Mouse (Mus musculus): ENCODE measurements around the gene Zfp346. TPM values are rescaled to one million over a fixed set of nuclear protein-coding genes. Genes with fewer than 3 reads are reported as not detected.

Gene Zfp346
- polyA plus RNA-seq, 1 experiment from 2014 or later: 14.3 TPM

DNA sequence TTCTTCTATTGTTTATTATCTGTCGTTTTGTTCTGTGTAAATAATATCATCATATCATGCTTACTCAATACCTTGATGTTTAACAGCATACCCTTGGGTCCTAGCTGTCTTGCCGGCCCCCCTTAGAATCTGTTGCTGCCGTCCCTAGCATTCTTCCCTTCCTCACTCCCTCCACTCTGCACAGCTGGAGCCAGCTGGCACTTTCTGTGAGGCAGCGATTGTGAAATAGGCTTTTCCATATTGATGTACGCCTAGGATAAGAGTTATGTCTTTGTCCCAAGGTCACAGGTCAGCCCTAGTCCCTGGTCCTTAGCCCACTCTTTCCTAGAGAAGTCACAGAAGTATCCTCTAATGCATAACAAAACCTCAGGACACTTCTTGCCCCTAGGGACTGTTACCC is 58.4 kb downstream of the Zfp346 start:
- peak; percentile 21; the same call in 1 of the 2 replicates for ATAC-seq
- H3K9ac ChIP-seq: no peak overlapping the region
- 0 out of 2 replicates have a peak, but pooled peaks cover 4% of the 10 kb centered on the region for H3K4me1 ChIP-seq (replicated peaks)
- no peak overlapping the region for H3K4me2 ChIP-seq (replicated peaks)
- H3K27me3 ChIP-seq (replicated peaks): no peaks in the 10 kb centered on the region
- H3K27ac ChIP-seq: no peak overlapping the region; the same call in 1 of the 2 replicates
- WGBS: 38% methylated on average over 5 of the region's 5 CpGs
- no peaks in the 10 kb centered on the region for H3K36me3 ChIP-seq
- no peaks in the 10 kb centered on the region for H3K9me3 ChIP-seq
- H3K4me3 ChIP-seq (replicated peaks): no peak overlapping the region

DNA sequence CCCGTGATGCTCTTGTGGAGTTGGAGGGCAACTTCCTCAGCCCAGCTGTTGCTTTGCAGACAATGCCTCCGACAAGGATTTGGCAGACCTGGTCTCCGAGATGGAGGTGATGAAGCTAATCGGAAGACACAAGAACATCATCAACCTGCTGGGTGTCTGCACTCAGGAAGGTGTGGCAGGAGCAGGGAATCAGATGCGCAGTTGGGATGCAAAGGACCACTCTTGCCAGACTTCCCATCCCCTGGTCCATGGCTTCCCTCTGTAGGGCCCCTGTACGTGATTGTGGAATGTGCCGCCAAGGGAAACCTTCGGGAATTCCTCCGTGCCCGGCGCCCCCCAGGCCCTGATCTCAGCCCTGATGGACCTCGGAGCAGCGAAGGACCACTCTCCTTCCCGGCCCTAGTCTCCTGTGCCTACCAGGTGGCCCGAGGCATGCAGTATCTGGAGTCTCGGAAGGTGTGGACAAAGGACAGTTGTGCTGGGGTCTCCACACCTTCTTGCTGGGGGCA is 60.8 kb downstream of the Zfp346 start:
- no peak for ATAC-seq
- Histone ChIP-seq H3K9ac (no peak overlapping the region), H3K4me1 (replicated peaks) (peaks cover 9% of the 10 kb centered on the region; the same call in 1 of the 2 replicates), H3K4me2 (replicated peaks) (no peak overlapping the region), H3K4me3 (replicated peaks) (no peak overlapping the region), H3K27me3 (replicated peaks) (no peaks in the 10 kb centered on the region), H3K36me3 (no peaks in the 10 kb centered on the region), H3K27ac (no peak overlapping the region), H3K9me3 (no peaks in the 10 kb centered on the region)
- 92% methylated on average over 16 of the region's 16 CpGs for WGBS

DNA sequence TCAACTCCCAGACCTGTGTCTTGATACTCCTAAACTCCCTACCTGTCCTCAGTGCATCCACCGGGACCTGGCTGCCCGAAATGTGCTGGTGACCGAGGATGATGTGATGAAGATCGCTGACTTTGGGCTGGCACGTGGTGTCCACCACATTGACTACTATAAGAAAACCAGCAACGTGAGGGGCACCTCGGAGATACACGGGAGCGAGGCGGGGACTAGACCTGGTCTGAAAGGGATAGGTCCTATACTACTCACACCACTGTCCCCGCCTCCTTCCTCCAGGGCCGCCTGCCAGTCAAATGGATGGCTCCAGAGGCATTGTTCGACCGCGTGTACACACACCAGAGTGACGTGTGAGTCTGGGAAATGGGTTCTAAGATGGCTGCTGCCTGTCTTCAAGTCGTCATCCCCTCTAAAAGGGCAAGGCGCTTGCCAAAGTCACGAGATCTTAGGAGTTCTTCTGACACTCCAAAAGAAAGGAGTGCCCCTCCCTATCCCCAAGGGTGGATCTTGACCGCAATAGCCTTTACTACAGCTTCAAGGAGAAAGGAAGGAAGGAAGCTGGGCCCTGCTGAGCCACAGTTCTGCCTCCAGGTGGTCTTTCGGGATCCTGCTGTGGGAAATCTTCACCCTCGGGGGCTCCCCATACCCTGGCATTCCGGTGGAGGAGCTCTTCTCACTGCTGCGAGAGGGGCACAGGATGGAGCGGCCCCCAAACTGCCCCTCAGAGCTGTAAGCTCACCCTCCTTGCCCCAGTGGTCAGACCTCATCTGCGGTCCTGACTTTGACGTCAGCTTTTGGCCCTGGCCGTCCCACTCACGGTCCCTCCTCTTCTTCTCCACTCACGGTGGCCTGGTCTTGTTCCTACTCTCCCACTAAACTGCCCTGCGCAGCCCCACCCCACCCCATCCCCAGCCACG is 62.0 kb downstream of the Zfp346 start:
- ATAC-seq: no peak
- WGBS: 84% methylated on average over 32 of the region's 32 CpGs
- Histone ChIP-seq H3K4me3 (replicated peaks) (no peak overlapping the region), H3K9me3 (no peaks in the 10 kb centered on the region), H3K4me2 (replicated peaks) (no peak overlapping the region), H3K36me3 (no peaks in the 10 kb centered on the region), H3K9ac (no peak overlapping the region), H3K27me3 (replicated peaks) (no peaks in the 10 kb centered on the region), H3K27ac (no peak overlapping the region), H3K4me1 (replicated peaks) (peaks cover 17% of the 10 kb centered on the region)

DNA sequence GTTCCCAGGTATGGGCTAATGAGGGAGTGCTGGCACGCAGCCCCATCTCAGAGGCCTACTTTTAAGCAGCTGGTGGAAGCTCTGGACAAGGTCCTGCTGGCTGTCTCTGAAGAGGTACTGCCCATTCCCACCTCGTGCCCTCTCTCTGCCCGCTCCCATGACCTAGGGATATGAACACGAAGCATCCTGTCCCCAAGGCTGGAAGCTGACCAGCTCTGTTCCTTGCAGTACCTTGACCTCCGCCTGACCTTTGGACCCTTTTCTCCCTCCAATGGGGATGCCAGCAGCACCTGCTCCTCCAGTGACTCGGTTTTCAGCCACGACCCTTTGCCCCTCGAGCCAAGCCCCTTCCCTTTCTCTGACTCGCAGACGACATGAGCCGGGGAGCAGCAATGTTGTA is 62.7 kb downstream of the Zfp346 start:
- H3K36me3 ChIP-seq: no peaks in the 10 kb centered on the region
- no peak overlapping the region for H3K4me3 ChIP-seq (replicated peaks)
- H3K9ac ChIP-seq: no peak overlapping the region
- H3K4me1 ChIP-seq (replicated peaks): peaks cover 23% of the 10 kb centered on the region
- H3K4me2 ChIP-seq (replicated peaks): no peak overlapping the region
- no peaks in the 10 kb centered on the region for H3K27me3 ChIP-seq (replicated peaks)
- no peaks in the 10 kb centered on the region for H3K9me3 ChIP-seq
- no peak overlapping the region for H3K27ac ChIP-seq
- no peak for ATAC-seq
- 81% methylated on average over 11 of the region's 11 CpGs for WGBS

DNA sequence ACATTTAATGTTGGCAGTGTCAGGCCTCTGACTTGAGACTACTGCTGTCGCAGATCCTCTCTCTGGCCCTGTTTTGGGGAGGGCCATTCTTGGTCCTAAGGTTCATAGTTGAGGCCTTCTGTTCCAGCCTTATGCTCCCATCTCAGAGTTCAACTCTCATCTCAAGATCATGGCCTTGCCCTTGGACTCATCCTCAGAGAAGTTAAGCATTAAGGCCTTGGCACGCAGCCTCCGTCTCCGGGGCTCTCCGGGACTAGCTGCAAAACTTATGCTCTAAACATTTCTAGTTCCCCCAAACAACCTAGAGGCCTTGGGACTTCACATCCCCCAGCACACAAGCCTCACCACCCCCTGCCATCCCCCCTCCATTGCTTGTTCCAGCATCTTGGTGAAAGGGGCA is 63.1 kb downstream of the Zfp346 start:
- ATAC-seq: no peak
- Histone ChIP-seq H3K27me3 (replicated peaks) (no peaks in the 10 kb centered on the region), H3K4me1 (replicated peaks) (peaks cover 23% of the 10 kb centered on the region), H3K9ac (no peak overlapping the region), H3K36me3 (no peaks in the 10 kb centered on the region), H3K4me2 (replicated peaks) (no peak overlapping the region), H3K4me3 (replicated peaks) (no peak overlapping the region), H3K27ac (peak overlapping the region; percentile 68; the same call in 1 of the 2 replicates), H3K9me3 (no peaks in the 10 kb centered on the region)
- 87% methylated on average over 5 of the region's 5 CpGs for WGBS

DNA sequence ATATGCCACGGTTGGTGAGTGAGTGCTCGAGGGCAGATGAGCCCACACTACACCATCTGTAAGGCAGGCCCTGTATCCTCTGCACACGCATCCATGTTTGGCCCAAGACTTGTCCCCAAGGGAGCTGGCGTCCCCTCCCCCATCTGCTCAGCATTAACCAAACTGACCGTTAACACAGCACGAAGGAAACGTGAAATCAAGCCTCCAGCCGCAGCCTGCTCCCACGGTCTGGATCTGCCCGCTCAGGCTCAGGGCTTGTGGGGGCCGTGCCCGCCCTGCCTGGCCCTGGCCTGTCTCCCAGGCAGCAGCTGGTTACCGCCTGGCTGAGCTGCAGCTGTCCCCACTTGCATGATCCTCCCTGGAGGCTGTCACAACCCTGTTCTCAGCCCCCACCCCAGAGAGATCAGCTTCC is 63.9 kb downstream of the Zfp346 start:
- Histone ChIP-seq H3K4me1 (replicated peaks) (peaks cover 23% of the 10 kb centered on the region), H3K27me3 (replicated peaks) (no peaks in the 10 kb centered on the region), H3K27ac (peak overlapping the region; percentile 68), H3K4me2 (replicated peaks) (peak overlapping the region; percentile 14; the same call in 1 of the 2 replicates), H3K4me3 (replicated peaks) (no peak overlapping the region), H3K9me3 (no peaks in the 10 kb centered on the region), H3K9ac (no peak overlapping the region), H3K36me3 (no peaks in the 10 kb centered on the region)
- WGBS: 56% methylated on average over 13 of the region's 13 CpGs
- ATAC-seq: peak; percentile 62

DNA sequence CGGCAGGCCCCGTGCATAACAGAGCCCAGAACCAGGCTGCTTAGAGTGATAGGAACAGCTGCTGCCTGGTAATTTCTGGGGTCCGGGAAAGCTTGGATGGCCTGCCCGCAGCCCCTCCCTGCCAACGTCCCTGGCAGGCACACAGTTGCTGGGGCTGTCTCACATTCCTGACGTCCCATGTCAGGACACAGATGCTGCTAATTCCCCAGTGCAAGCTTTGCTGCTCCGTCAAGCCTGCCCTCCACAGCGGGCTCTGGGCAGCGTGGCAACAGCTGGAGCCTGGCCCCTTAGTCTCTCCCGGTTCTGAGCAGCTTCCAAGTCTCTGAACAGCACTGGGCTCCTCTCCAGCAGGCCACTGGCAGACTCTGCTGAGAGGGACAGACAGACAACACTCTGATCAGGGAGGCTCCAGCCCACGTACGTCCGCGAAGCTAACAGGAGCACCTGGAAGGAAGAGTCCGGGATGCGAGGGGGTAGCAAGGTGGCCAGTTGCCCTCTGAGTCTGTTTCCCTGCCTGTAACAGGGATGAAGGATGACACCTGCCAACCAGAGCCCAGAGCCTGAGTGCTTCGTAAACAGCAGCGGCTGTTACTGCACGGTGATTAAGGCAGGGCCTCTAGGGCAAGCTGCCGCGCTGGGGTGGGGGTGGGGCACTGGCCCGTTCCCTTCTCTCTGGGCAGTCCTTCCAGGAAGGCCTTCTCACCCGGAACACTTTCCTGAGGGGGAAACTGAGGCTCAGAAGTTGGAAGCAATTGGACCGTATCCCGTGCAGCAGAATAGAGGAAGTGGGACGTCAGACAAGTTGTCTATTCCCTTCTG is 66.6 kb downstream of the Zfp346 start:
- Histone ChIP-seq H3K27ac (peak overlapping the region; percentile 70), H3K36me3 (no peaks in the 10 kb centered on the region), H3K9ac (0 out of 2 replicates have a peak overlapping the region, but pooled peaks have one; percentile 6), H3K4me1 (replicated peaks) (peaks cover 23% of the 10 kb centered on the region), H3K4me2 (replicated peaks) (peak overlapping the region; percentile 61), H3K4me3 (replicated peaks) (peak overlapping the region; percentile 17; the same call in 1 of the 2 replicates), H3K9me3 (no peaks in the 10 kb centered on the region), H3K27me3 (replicated peaks) (no peaks in the 10 kb centered on the region)
- peak; percentile 80 for ATAC-seq
- 12% methylated on average over 26 of the region's 26 CpGs for WGBS

DNA sequence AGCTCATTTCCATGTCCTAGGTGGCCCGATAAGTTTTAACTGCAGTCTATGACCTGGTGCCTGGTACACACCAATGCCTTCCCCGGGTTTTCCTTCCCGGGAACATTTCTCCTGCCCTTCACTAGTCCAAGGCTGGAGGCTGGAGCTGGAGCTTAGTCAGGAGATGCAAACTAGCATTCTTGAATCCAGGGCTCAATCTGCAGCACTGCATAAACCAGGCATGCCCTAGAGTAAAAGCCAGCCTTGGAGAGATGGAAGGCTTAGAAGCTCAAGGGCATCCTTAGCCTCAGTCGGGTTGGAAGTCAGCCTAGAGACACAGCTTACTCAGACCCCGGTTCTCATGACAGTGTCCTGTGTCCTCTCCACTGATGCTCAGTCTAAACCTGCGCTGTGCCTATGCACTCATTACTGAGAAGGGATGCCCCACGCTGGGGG is 67.2 kb downstream of the Zfp346 start:
- no peaks in the 10 kb centered on the region for H3K27me3 ChIP-seq (replicated peaks)
- H3K36me3 ChIP-seq: no peaks in the 10 kb centered on the region
- H3K4me1 ChIP-seq (replicated peaks): peaks cover 23% of the 10 kb centered on the region
- H3K4me2 ChIP-seq (replicated peaks): peak overlapping the region; percentile 61
- H3K4me3 ChIP-seq (replicated peaks): no peak overlapping the region
- 36% methylated on average over 7 of the region's 7 CpGs for WGBS
- ATAC-seq: no peak
- H3K27ac ChIP-seq: no peak overlapping the region
- H3K9ac ChIP-seq: 0 out of 2 replicates have a peak overlapping the region, but pooled peaks have one; percentile 6
- H3K9me3 ChIP-seq: no peaks in the 10 kb centered on the region

DNA sequence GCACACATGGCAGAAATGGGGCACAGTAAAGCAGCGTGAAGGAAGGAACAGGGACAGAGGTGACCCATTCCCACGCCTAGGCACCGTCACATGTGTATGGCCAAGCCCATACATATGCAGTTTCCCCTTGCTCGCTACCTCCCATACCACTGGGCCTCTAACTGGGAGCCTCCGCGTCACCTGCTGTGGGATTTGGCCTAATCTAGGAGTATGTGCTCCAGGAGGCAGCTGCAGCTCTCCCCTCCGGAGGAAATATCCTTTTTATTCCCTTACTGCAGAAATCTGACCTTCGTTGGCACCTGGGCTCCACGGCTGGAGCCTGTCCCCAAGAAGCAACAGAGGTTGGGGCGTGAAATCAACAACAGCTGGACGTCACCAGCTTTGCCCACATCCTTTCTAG is 69.2 kb downstream of the Zfp346 start:
- Histone ChIP-seq H3K27me3 (replicated peaks) (no peaks in the 10 kb centered on the region), H3K4me1 (replicated peaks) (peaks cover 16% of the 10 kb centered on the region), H3K4me2 (replicated peaks) (no peak overlapping the region), H3K9me3 (no peaks in the 10 kb centered on the region), H3K9ac (no peak overlapping the region), H3K27ac (no peak overlapping the region), H3K36me3 (no peaks in the 10 kb centered on the region), H3K4me3 (replicated peaks) (no peak overlapping the region)
- 81% methylated on average over 11 of the region's 11 CpGs for WGBS
- ATAC-seq: no peak

DNA sequence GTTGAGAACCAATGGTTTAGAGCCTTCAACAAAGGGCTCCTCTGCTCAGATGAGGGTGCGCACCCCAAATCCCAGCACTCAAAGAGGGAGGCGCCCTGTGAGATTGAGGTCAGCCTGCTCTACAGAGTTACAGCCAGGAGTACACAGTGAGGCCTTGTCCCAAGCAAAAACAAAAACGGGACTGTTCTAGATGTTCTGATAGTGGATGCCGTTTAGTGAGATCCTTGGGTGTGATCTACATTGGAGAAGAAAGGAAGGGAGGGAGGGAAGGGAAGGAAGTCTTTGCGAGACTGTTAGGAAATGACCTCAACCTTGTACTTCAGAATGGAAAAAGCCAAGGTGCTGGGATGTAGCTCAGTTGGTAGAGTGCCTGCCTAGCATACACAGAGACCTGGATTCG is 71.2 kb downstream of the Zfp346 start:
- H3K27me3 ChIP-seq (replicated peaks): no peaks in the 10 kb centered on the region
- no peak overlapping the region for H3K4me3 ChIP-seq (replicated peaks)
- no peak overlapping the region for H3K9ac ChIP-seq
- H3K9me3 ChIP-seq: no peaks in the 10 kb centered on the region
- peaks cover 14% of the 10 kb centered on the region for H3K4me1 ChIP-seq (replicated peaks)
- no peak overlapping the region for H3K4me2 ChIP-seq (replicated peaks)
- no peak overlapping the region for H3K27ac ChIP-seq
- 84% methylated on average over 6 of the region's 6 CpGs for WGBS
- no peaks in the 10 kb centered on the region for H3K36me3 ChIP-seq
- no peak for ATAC-seq

DNA sequence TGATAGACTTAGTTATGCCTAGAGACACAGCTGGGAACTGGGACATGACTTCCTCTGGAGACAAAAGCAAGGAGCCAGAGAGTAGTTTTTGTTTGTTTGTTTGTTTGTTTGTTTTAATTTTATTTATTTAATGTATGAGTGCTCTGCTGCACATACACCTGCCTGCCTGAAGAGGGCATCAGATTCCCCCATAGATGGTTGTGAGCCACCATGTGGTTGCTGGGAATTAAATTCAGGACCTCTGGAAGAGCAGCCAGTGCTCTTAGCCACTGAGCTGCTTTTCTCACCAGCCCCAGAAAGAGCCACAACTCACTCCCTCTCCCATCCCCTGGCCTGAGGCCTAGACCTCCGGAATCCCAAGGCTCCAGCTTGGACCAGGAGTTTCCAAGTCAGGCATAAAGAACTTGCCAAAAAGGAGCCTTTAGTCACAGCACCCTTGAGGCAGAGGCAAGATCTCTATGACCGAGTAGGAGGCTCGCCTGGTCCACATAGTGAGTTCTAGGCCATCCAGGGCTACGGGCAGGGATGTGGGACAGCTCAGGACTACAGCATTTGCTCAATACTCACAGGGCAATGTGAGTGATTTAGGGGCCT is 72.9 kb downstream of the Zfp346 start:
- no peaks in the 10 kb centered on the region for H3K36me3 ChIP-seq
- no peaks in the 10 kb centered on the region for H3K9me3 ChIP-seq
- H3K4me3 ChIP-seq (replicated peaks): no peak overlapping the region
- H3K27ac ChIP-seq: no peak overlapping the region
- H3K4me1 ChIP-seq (replicated peaks): no peaks in the 10 kb centered on the region
- no peak overlapping the region for H3K4me2 ChIP-seq (replicated peaks)
- WGBS: 58% methylated on average over 4 of the region's 4 CpGs
- H3K9ac ChIP-seq: no peak overlapping the region
- H3K27me3 ChIP-seq (replicated peaks): no peaks in the 10 kb centered on the region
- no peak for ATAC-seq

DNA sequence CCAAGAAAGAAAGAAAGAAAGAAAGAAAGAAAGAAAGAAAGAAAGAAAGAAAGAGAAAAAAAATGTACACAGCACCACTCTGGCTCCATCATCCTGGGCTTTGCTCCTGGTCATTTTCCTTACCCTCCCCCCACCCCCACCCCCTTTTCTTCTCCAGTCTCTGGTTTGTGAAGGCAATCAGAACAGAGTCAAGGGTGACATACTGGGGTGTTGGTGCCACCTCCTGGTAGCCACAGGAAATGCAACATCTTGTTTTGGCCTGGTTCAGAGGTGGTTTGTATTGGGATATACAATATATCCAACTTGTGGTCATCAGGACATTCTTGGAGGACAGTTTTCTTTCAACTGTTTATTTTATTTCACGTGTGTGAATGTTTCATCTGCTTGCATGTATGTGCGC is 73.4 kb downstream of the Zfp346 start:
- ATAC-seq: peak; percentile 22; the same call in 1 of the 2 replicates
- H3K27ac ChIP-seq: no peak overlapping the region

More for the DNA sequence above, 73.4 kb downstream of the Zfp346 start:
- H3K9me3 ChIP-seq: no peaks in the 10 kb centered on the region
- no peaks in the 10 kb centered on the region for H3K36me3 ChIP-seq
- H3K27me3 ChIP-seq (replicated peaks): no peaks in the 10 kb centered on the region
- no peak overlapping the region for H3K4me3 ChIP-seq (replicated peaks)
- WGBS: 36% methylated on average over 2 of the region's 2 CpGs
- H3K4me2 ChIP-seq (replicated peaks): no peak overlapping the region
- H3K9ac ChIP-seq: no peak overlapping the region
- no peaks in the 10 kb centered on the region for H3K4me1 ChIP-seq (replicated peaks)

Measured in intestine, embryonic 15.5 days (tissue).